Mouse (Mus musculus): ENCODE results near the gene Ccna1.

DNA sequence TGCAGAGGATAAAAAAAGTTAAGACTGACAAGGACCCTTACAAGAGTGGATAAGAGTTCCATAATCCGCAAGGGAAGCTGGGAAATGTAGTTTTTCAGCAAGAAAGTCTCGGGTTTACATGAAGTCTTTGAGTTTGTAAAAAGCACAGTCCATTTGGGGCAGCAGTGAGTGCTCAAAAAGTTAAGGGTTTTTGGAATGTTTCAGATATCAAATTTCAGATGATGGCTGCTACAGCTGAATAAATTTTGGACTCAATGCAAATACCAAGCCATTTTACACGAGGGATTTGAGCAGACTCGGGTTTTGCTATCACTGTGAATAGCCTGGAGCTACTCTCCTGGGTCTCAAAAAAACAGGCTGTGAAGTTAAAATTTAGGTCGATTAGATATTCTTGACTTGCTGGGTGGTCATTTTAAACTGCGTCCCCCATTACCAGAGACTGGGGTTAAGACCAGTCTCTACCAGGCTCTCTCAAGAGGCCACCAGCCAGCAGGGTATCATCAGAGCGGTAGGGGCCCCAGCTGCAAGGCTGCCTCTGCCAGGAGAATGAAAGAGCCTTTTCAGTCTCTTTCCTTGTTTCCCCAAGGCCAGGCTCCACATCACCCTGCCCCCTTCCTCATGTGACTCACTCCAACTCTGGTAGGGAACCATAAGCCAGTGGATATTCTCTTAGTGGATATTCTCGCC is 40.8 kb upstream of the Ccna1 start:
- TF ChIP-seq TCF12 (IDR thresholded peaks at IDR 0.05; ENCODE audit: low read depth, low read length) (no peak), ZNF384 (IDR thresholded peaks at IDR 0.05; ENCODE audit: low read depth, low read length) (no peak), MYC (IDR thresholded peaks at IDR 0.05; ENCODE audit: low read depth, low read length) (no peak)

Measured in CH12.LX (cell line).